Mouse (Mus musculus): ENCODE measurements around the gene Hbb-bh2. TPM values are rescaled to one million over a fixed set of nuclear protein-coding genes. Genes with fewer than 3 reads are reported as not detected.
"Not testable (repeated sequence)": the region's sequence is repeated elsewhere in the genome, so short reads cannot be mapped to it uniquely, and the experiment has no call there.

The Hbb-bh2 gene
- total RNA-seq, 2 experiments from 2014 or later, result not detected

DNA sequence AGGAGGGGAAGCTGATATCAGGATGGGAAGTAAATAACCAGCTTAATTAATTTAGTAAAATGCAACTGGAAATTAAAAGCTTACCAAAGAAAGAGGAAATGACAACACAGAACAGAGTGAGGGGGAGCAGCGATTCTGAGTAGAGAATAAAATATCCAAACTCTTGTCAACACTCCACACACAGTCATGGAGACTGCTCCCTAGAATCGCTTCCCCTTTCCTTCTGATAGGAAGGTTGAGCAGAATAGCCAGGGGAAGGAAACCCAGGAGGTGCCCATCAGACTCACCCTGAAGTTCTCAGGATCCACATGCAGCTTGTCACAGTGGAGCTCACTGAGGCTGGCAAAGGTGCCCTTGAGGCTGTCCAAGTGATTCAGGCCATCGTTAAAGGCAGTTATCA, 27.2 kb downstream of the Hbb-bh2 start:
- ATAC-seq (ENCODE audit: poor library complexity, severe bottlenecking), result peak; percentile 65

DNA sequence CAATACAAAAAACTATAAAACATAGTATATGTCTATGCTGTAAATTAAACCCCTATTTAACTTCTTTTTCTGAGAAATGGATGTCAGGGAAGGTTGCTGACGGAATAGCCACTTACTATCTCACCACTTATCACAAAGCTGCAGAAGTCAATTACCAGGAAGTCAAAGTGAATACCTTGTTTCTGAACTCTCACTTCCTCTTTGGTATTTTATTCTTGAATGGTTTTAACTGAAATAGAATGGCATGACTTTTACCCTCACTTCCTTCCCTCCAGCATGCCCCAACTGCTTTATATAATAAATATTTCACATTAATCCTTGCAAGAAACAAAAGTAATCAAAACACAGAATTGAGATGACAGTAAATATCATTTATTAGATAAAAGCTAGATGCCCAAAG, 28.1 kb downstream of the Hbb-bh2 start:
- peak; percentile 56 for ATAC-seq (ENCODE audit: poor library complexity, severe bottlenecking)

GRCm38 (mm10) chr7:103811223-103811845, 29.0 kb downstream of the Hbb-bh2 start:
- ATAC-seq (ENCODE audit: poor library complexity, severe bottlenecking), result no peak

GRCm38 (mm10) chr7:103810746-103811145, 29.6 kb downstream of the Hbb-bh2 start:
- no peak for ATAC-seq (ENCODE audit: poor library complexity, severe bottlenecking)

DNA sequence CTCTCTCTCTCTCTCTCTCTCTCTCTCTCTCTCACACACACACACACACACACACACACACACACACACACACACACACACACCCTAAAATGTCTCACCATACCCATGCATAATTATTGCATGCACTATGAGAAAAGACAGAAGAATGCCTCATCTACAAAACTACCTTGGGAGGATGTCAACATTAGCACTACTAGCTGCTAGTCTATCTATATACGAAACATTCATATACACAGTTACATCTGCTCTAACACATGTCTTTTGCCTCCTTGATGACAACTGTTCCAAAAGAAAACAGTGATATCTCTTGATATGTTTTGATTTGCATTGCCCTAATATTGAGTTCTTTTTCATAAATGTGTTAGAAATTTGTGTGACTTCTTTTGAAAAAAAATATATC, 30.0 kb downstream of the Hbb-bh2 start:
- no peak for ATAC-seq (ENCODE audit: poor library complexity, severe bottlenecking)

- no peak for ATAC-seq (ENCODE audit: poor library complexity, severe bottlenecking)
Measured at GRCm38 (mm10) chr7:103809801-103810155, 30.5 kb downstream of the Hbb-bh2 start.

DNA sequence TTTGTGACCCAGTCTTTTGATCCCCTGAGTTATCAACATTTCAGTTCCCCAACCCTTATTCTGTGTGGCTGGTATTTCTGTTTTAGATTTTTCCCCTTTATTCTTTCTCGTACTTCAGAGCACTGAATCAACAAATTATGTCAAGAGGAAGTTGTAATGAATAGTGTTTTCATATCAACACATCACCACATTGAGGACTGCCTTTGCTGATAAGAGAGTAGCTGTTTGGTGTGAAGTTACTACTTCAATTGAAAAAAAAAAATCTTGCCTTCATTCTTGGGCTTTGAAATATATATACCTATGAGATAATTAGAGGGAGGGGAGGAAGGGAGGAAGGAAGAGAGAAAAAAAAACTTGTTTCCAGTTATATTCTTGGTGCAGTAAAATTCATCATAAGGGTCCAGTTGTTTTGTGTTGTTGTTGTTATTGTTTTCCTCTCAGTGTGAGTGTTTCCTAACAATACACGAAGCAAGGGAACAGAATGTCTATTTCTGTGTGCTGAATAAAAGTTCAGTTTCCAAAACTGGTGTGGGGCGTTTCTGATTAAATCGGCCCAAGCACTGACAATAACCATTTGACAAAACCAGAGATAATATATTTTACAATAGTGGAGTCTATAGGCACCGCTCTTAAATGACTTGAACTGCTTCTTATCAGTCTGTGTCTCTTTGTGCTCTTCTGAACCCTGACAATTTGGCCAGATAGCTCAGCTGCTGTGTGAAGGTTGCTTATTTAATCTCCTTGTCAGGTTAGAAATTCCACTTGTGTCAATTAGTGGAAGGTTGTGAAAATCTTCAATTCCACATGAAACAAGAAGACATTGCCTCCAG, 31.1 kb downstream of the Hbb-bh2 start:
- no peak for ATAC-seq (ENCODE audit: poor library complexity, severe bottlenecking)

GRCm38 (mm10) chr7:103808120-103808519, 32.2 kb downstream of the Hbb-bh2 start:
- ATAC-seq (ENCODE audit: poor library complexity, severe bottlenecking), result not testable (repeated sequence)

DNA sequence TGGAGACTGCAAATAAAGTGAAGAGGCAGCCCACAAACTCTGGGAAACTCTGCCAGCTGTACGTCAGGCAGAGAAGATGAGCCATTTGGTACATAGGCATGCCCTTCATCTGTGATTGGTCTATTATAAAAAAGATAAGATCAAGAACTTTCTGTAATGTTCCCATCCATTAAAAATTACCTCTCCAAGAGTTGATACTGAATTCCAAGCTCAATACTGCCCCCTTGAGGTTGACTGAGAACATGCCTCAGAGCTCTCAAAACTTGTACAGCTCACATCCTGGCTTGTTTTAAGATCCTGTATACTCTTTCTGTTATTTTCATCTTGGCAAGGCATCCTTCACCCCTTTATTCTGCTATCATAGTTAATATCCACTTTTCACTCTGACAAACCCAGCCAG, 33.5 kb downstream of the Hbb-bh2 start:
- ATAC-seq (ENCODE audit: poor library complexity, severe bottlenecking), result peak; percentile 82

DNA sequence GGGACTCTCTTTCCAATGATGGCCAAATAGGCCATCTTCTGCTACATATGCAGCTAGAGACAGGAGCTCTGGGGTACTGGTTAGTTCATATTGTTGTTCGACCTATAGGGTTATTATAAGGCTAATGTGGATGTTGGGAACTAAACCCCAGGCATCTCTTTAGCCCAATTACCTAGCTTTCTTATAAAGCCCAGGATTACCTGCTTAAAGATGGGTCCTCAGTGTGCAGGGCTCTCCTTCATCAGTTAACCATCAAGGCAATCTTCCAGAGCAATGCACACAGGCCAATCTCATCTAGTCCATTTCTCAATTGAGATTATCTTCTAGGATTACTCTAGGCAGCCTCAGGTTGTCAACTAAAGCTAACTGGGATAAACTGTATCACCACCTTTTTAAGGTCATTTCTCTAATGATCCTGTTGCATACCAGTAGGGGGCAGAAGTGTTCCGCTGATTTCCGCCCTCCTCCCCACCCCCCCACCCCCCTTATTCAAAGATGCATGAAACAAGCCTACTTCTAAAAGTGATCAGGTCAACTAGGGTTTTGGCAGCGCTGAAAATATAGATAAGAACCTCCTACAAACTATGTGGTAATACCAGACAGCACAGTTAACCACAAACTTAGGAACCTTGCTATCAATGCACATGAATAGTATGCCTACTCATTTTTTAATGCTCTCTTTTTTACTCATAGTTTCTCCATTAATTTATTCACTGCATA, 47.5 kb downstream of the Hbb-bh2 start:
- ATAC-seq (ENCODE audit: poor library complexity, severe bottlenecking), result peak; percentile 72

DNA sequence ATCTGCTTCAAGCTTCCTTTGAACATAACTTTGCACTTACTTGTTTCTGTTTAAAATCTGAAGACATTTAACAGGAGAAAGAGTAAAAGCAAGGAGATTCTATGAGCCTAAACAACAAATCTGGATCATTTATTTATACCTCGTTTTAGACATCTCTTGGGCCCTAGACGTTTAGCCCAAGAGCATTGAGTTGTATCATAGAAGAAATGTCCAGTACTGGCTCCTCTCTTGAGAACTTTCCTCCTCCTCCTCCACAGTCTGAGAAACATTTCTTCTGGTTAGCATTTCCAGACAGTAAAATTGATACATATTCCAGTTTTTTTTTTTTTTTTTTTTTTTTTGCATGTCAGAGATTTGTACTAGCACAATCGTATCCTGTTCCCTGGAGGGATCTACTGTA, 48.6 kb downstream of the Hbb-bh2 start, which contains the start of gene Olfr67:
Gene Olfr67 (minus strand): TSS at position 101 of the 400 bp plus-strand sequence.
- no peak for ATAC-seq (ENCODE audit: poor library complexity, severe bottlenecking)

Other genes with a start within 250 kb of the Hbb-bh2 start
Only the 30 nearest of the 32 such genes appear.
- gene Olfr620, start 228.0 kb downstream of the Hbb-bh2 start, total RNA-seq (2015), result not detected in 2 replicates
- gene Olfr620, start 228.0 kb downstream of the Hbb-bh2 start, total RNA-seq (2017), result not detected in 2 replicates
- not detected in 2 replicates for gene Olfr622, start 197.8 kb downstream of the Hbb-bh2 start, total RNA-seq (2015)
- gene Olfr622, start 197.8 kb downstream of the Hbb-bh2 start, total RNA-seq (2017), result not detected in 2 replicates
- not detected in 2 replicates for gene Olfr623, start 176.8 kb downstream of the Hbb-bh2 start, total RNA-seq (2015)
- gene Olfr623, start 176.8 kb downstream of the Hbb-bh2 start, total RNA-seq (2017), result not detected in 2 replicates
- 0.05 TPM in 1 of 2 replicates, not detected in the other for gene Olfr624, start 169.3 kb downstream of the Hbb-bh2 start, total RNA-seq (2015)
- gene Olfr624, start 169.3 kb downstream of the Hbb-bh2 start, total RNA-seq (2017), result 0.15 TPM in 1 of 2 replicates, not detected in the other
- not detected in 2 replicates for gene Olfr625-ps1, start 157.8 kb downstream of the Hbb-bh2 start, total RNA-seq (2015)
- not detected in 2 replicates for gene Olfr625-ps1, start 157.8 kb downstream of the Hbb-bh2 start, total RNA-seq (2017)
- gene Olfr243, start 125.8 kb downstream of the Hbb-bh2 start, total RNA-seq (2015), result not detected in 2 replicates
- not detected in 2 replicates for gene Olfr243, start 125.8 kb downstream of the Hbb-bh2 start, total RNA-seq (2017)
- gene Olfr628, start 110.1 kb downstream of the Hbb-bh2 start, total RNA-seq (2015), result not detected in 2 replicates
- gene Olfr628, start 110.1 kb downstream of the Hbb-bh2 start, total RNA-seq (2017), result not detected in 2 replicates
- not detected in 2 replicates for gene Olfr629, start 95.6 kb downstream of the Hbb-bh2 start, total RNA-seq (2015)
- gene Olfr629, start 95.6 kb downstream of the Hbb-bh2 start, total RNA-seq (2017), result not detected in 2 replicates
- not detected in 2 replicates for gene Olfr630, start 83.2 kb downstream of the Hbb-bh2 start, total RNA-seq (2015)
- not detected in 2 replicates for gene Olfr630, start 83.2 kb downstream of the Hbb-bh2 start, total RNA-seq (2017)
- gene Olfr69, start 68.9 kb downstream of the Hbb-bh2 start, total RNA-seq (2015), result not detected in 2 replicates
- not detected in 2 replicates for gene Olfr69, start 68.9 kb downstream of the Hbb-bh2 start, total RNA-seq (2017)
- not detected in 2 replicates for gene Olfr68, start 60.8 kb downstream of the Hbb-bh2 start, total RNA-seq (2015)
- gene Olfr68, start 60.8 kb downstream of the Hbb-bh2 start, total RNA-seq (2017), result not detected in 2 replicates
- gene Olfr67, start 48.7 kb downstream of the Hbb-bh2 start, total RNA-seq (2015), result not detected in 2 replicates
- not detected in 2 replicates for gene Olfr67, start 48.7 kb downstream of the Hbb-bh2 start, total RNA-seq (2017)
- 43.0 and 130 TPM in 2 replicates for gene Hbb-bt, start 26.5 kb downstream of the Hbb-bh2 start, total RNA-seq (2015)
- gene Hbb-bt, start 26.5 kb downstream of the Hbb-bh2 start, total RNA-seq (2017), result 14.3 and 23.0 TPM in 2 replicates
- 106 and 274 TPM in 2 replicates for gene Hbb-bs, start 12.4 kb downstream of the Hbb-bh2 start, total RNA-seq (2015)
- gene Hbb-bs, start 12.4 kb downstream of the Hbb-bh2 start, total RNA-seq (2017), result 71.1 and 121 TPM in 2 replicates
- not detected in 2 replicates for gene Hbb-bh1, start 2.6 kb upstream of the Hbb-bh2 start, total RNA-seq (2015)
- gene Hbb-bh1, start 2.6 kb upstream of the Hbb-bh2 start, total RNA-seq (2017), result not detected in 2 replicates
- gene Hbb-y, start 12.7 kb upstream of the Hbb-bh2 start, total RNA-seq (2015), result not detected in 2 replicates
- gene Hbb-y, start 12.7 kb upstream of the Hbb-bh2 start, total RNA-seq (2017), result not detected in 2 replicates
- gene Olfr66, start 45.7 kb upstream of the Hbb-bh2 start, total RNA-seq (2015), result not detected in 2 replicates
- not detected in 2 replicates for gene Olfr66, start 45.7 kb upstream of the Hbb-bh2 start, total RNA-seq (2017)
- not detected in 2 replicates for gene Olfr64, start 54.0 kb upstream of the Hbb-bh2 start, total RNA-seq (2015)
- not detected in 2 replicates for gene Olfr64, start 54.0 kb upstream of the Hbb-bh2 start, total RNA-seq (2017)
- not detected in 2 replicates for gene Olfr65, start 63.0 kb upstream of the Hbb-bh2 start, total RNA-seq (2015)
- gene Olfr65, start 63.0 kb upstream of the Hbb-bh2 start, total RNA-seq (2017), result not detected in 2 replicates
- gene Olfr631, start 88.3 kb upstream of the Hbb-bh2 start, total RNA-seq (2015), result not detected in 2 replicates
- not detected in 2 replicates for gene Olfr631, start 88.3 kb upstream of the Hbb-bh2 start, total RNA-seq (2017)
- gene Olfr632, start 93.8 kb upstream of the Hbb-bh2 start, total RNA-seq (2015), result not detected in 2 replicates
- gene Olfr632, start 93.8 kb upstream of the Hbb-bh2 start, total RNA-seq (2017), result not detected in 2 replicates
- not detected in 2 replicates for gene Olfr633, start 103.9 kb upstream of the Hbb-bh2 start, total RNA-seq (2015)
- not detected in 2 replicates for gene Olfr633, start 103.9 kb upstream of the Hbb-bh2 start, total RNA-seq (2017)
- gene Olfr635, start 130.6 kb upstream of the Hbb-bh2 start, total RNA-seq (2015), result not detected in 2 replicates
- not detected in 2 replicates for gene Olfr635, start 130.6 kb upstream of the Hbb-bh2 start, total RNA-seq (2017)
- gene Olfr638, start 158.2 kb upstream of the Hbb-bh2 start, total RNA-seq (2015), result not detected in 2 replicates
- not detected in 2 replicates for gene Olfr638, start 158.2 kb upstream of the Hbb-bh2 start, total RNA-seq (2017)
- not detected in 2 replicates for gene Olfr639, start 176.8 kb upstream of the Hbb-bh2 start, total RNA-seq (2015)
- not detected in 2 replicates for gene Olfr639, start 176.8 kb upstream of the Hbb-bh2 start, total RNA-seq (2017)
- not detected in 2 replicates for gene Olfr640, start 185.1 kb upstream of the Hbb-bh2 start, total RNA-seq (2015)
- not detected in 2 replicates for gene Olfr640, start 185.1 kb upstream of the Hbb-bh2 start, total RNA-seq (2017)
- gene Olfr641, start 194.9 kb upstream of the Hbb-bh2 start, total RNA-seq (2015), result not detected in 2 replicates
- not detected in 2 replicates for gene Olfr641, start 194.9 kb upstream of the Hbb-bh2 start, total RNA-seq (2017)
- gene Olfr642, start 212.1 kb upstream of the Hbb-bh2 start, total RNA-seq (2015), result not detected in 2 replicates
- gene Olfr642, start 212.1 kb upstream of the Hbb-bh2 start, total RNA-seq (2017), result not detected in 2 replicates
- not detected in 2 replicates for gene 4930516K23Rik, start 220.9 kb upstream of the Hbb-bh2 start, total RNA-seq (2015)
- gene 4930516K23Rik, start 220.9 kb upstream of the Hbb-bh2 start, total RNA-seq (2017), result 0.55 TPM in 1 of 2 replicates, not detected in the other
- gene Olfr644, start 231.3 kb upstream of the Hbb-bh2 start, total RNA-seq (2015), result not detected in 2 replicates
- gene Olfr644, start 231.3 kb upstream of the Hbb-bh2 start, total RNA-seq (2017), result not detected in 2 replicates

Measured in megakaryocyte, adult 5-6 weeks (primary cell).